Mouse (Mus musculus) MEL (cell line): ENCODE data around the gene Pycr2. TPM values are rescaled to one million over a fixed set of nuclear protein-coding genes. Genes with fewer than 3 reads are reported as not detected.

Experiments used
- DNase-seq: peaks from one replicate; pipeline ENCODE4 v3.0.0; 2011; ENCODE audit warnings: low read depth, low spot score
- H3K27ac ChIP-seq: 2 replicates; pipeline ENCODE4 v1.5.1; 2012; ENCODE audit warnings: low read depth, mild to moderate bottlenecking, control low read depth, low read length, moderate library complexity; ENCODE audit not compliant: control insufficient read depth
- H3K27me3 ChIP-seq, 2 experiments: fragments of 150-350 bp in 1 of 2; sonication (generic) in 1 of 2; 2 replicates each; pipeline ENCODE4 v1.6.1; 2012; ENCODE audit warnings: low read length in 2 of 2, mild to moderate bottlenecking in 2 of 2, improper control_type of control experiment in 1 of 2, moderate library complexity in 1 of 2; ENCODE audit not compliant: insufficient read depth in 2 of 2, control insufficient read depth in 1 of 2
- H3K36me3 ChIP-seq, 2 experiments: 2 replicates each; pipeline ENCODE4 v1.6.1; 2012 to 2014; ENCODE audit warnings: low read length in 2 of 2, improper control_type of control experiment in 1 of 2, inconsistent platforms in 1 of 2, mild to moderate bottlenecking in 1 of 2; ENCODE audit not compliant: insufficient read depth in 2 of 2, control insufficient read depth in 1 of 2
- H3K4me1 ChIP-seq, 2 experiments: fragments of 150-350 bp in 1 of 2; sonication (generic) in 1 of 2; 2 replicates each; pipeline ENCODE4 v1.6.1; 2012; ENCODE audit warnings: low read length in 2 of 2, improper control_type of control experiment in 1 of 2, mild to moderate bottlenecking in 1 of 2; ENCODE audit not compliant: insufficient read depth in 2 of 2, control insufficient read depth in 1 of 2
- H3K4me3 ChIP-seq, 2 experiments: fragments of 150-350 bp in 1 of 2; sonication (generic) in 1 of 2; 2 replicates each; pipeline ENCODE4 v1.5.1; 2012; ENCODE audit warnings: low read depth in 2 of 2, low read length in 2 of 2, mild to moderate bottlenecking in 2 of 2, moderate library complexity in 2 of 2, control low read depth in 1 of 2, improper control_type of control experiment in 1 of 2; ENCODE audit not compliant: control insufficient read depth in 1 of 2, insufficient read depth in 1 of 2
- H3K79me2 ChIP-seq: 2 replicates; pipeline ENCODE4 v1.6.1; 2012; ENCODE audit warnings: mild to moderate bottlenecking, low read length, moderate library complexity; ENCODE audit not compliant: control insufficient read depth, poor library complexity, insufficient read depth
- H3K9ac ChIP-seq: 2 replicates; pipeline ENCODE4 v1.6.1; 2012; ENCODE audit warnings: low read depth, mild to moderate bottlenecking, control low read depth, low read length, moderate library complexity; ENCODE audit not compliant: control insufficient read depth, poor library complexity, severe bottlenecking
- H3K9me3 ChIP-seq: fragments of 150-350 bp; sonication (generic); replicated peaks from 2 replicates; pipeline ENCODE4 v1.6.1; 2012; ENCODE audit warnings: mild to moderate bottlenecking, low read length, improper control_type of control experiment, moderate library complexity; ENCODE audit not compliant: insufficient read depth
- CHD1 ChIP-seq: IDR thresholded peaks from 2 replicates; pipeline ENCODE4 v1.6.1; 2012; ENCODE audit warnings: low read depth, mild to moderate bottlenecking, inconsistent platforms, low read length, improper control_type of control experiment
- CHD2 ChIP-seq: IDR thresholded peaks from 2 replicates; pipeline ENCODE4 v1.6.1; 2011; ENCODE audit warnings: low read length, improper control_type of control experiment
- CTCF ChIP-seq, 3 experiments: IDR thresholded peaks in 2 of 3; conservative IDR thresholded peaks in 1 of 3; 2 replicates each; pipeline ENCODE4 v1.5.1; 2011 to 2012; ENCODE audit warnings: low read length in 3 of 3, low read depth in 2 of 3, mild to moderate bottlenecking in 2 of 3, improper control_type of control experiment in 1 of 3, inconsistent platforms in 1 of 3, mixed read lengths in 1 of 3, moderate library complexity in 1 of 3; ENCODE audit not compliant: control insufficient read depth in 1 of 3, insufficient read depth in 1 of 3, poor library complexity in 1 of 3, severe bottlenecking in 1 of 3
- ELF1 ChIP-seq: IDR thresholded peaks from 2 replicates; pipeline ENCODE4 v1.6.1; 2014; ENCODE audit warnings: low read depth, mild to moderate bottlenecking, inconsistent platforms, low read length, improper control_type of control experiment, moderate library complexity
- EP300 ChIP-seq, 2 experiments: IDR thresholded peaks; 2 replicates each; pipeline ENCODE4 v1.6.1; 2011; ENCODE audit warnings: improper control_type of control experiment in 2 of 2, low read length in 2 of 2, low read depth in 1 of 2, mild to moderate bottlenecking in 1 of 2
- GABPA ChIP-seq: IDR thresholded peaks from 2 replicates; pipeline ENCODE4 v1.6.1; 2012; ENCODE audit warnings: low read depth, mild to moderate bottlenecking, inconsistent platforms, low read length, improper control_type of control experiment, moderate library complexity
- GATA1 ChIP-seq: IDR thresholded peaks from 2 replicates; pipeline ENCODE4 v1.6.1; 2011; ENCODE audit warnings: low read depth, low read length, improper control_type of control experiment
- JUND ChIP-seq: IDR thresholded peaks from 2 replicates; pipeline ENCODE4 v1.6.1; 2011; ENCODE audit warnings: low read depth, mild to moderate bottlenecking, improper control_type of control experiment, low read length
- MAFK ChIP-seq: IDR thresholded peaks from 2 replicates; pipeline ENCODE4 v1.6.1; 2011; ENCODE audit warnings: low read depth, mild to moderate bottlenecking, low read length, improper control_type of control experiment, borderline replicate concordance
- MAX ChIP-seq: IDR thresholded peaks from 2 replicates; pipeline ENCODE4 v1.6.1; 2011; ENCODE audit warnings: low read length, improper control_type of control experiment
- MEF2A ChIP-seq: IDR thresholded peaks from 2 replicates; pipeline ENCODE4 v1.6.1; 2014; ENCODE audit warnings: low read depth, mild to moderate bottlenecking, inconsistent platforms, low read length, improper control_type of control experiment; ENCODE audit not compliant: poor library complexity, insufficient replicate concordance, severe bottlenecking; ENCODE audit errors: extremely low read depth
- MYC ChIP-seq: IDR thresholded peaks from 2 replicates; pipeline ENCODE4 v1.6.1; 2011; ENCODE audit warnings: low read depth, mild to moderate bottlenecking, low read length, improper control_type of control experiment, moderate library complexity
- NELFE ChIP-seq: IDR thresholded peaks from 2 replicates; pipeline ENCODE4 v1.6.1; 2011; ENCODE audit warnings: low read depth, low read length, improper control_type of control experiment
- NRF1 ChIP-seq: IDR thresholded peaks from 2 replicates; pipeline ENCODE4 v1.6.1; 2014; ENCODE audit warnings: low read depth, mild to moderate bottlenecking, inconsistent platforms, low read length, improper control_type of control experiment, moderate library complexity; ENCODE audit not compliant: poor library complexity, insufficient read depth, severe bottlenecking
- POLR2A ChIP-seq, 2 experiments: IDR thresholded peaks; 2 replicates each; pipeline ENCODE4 v1.6.1; 2011 to 2012; ENCODE audit warnings: low read length in 2 of 2, mild to moderate bottlenecking in 2 of 2, control low read depth in 1 of 2, improper control_type of control experiment in 1 of 2, low read depth in 1 of 2, moderate library complexity in 1 of 2; ENCODE audit not compliant: control insufficient read depth in 1 of 2, insufficient read depth in 1 of 2, poor library complexity in 1 of 2
- RCOR1 ChIP-seq: IDR thresholded peaks from 2 replicates; pipeline ENCODE4 v1.6.1; 2012; ENCODE audit warnings: low read depth, mild to moderate bottlenecking, inconsistent platforms, low read length, improper control_type of control experiment
- SMC3 ChIP-seq: IDR thresholded peaks from 2 replicates; pipeline ENCODE4 v1.6.1; 2011; ENCODE audit warnings: low read depth, low read length, improper control_type of control experiment
- TAL1 ChIP-seq: IDR thresholded peaks from 2 replicates; pipeline ENCODE4 v1.6.1; 2012; ENCODE audit warnings: mild to moderate bottlenecking, inconsistent platforms, low read length, moderate library complexity, mixed read lengths
- TCF12 ChIP-seq: IDR thresholded peaks from 2 replicates; pipeline ENCODE4 v1.6.1; 2014; ENCODE audit warnings: low read depth, mild to moderate bottlenecking, inconsistent platforms, low read length, improper control_type of control experiment, moderate library complexity
- USF1 ChIP-seq: IDR thresholded peaks from 2 replicates; pipeline ENCODE4 v1.6.1; 2014; ENCODE audit warnings: low read depth, mild to moderate bottlenecking, inconsistent platforms, low read length, improper control_type of control experiment, moderate library complexity
- ZC3H11A ChIP-seq: IDR thresholded peaks from 2 replicates; pipeline ENCODE4 v1.6.1; 2012; ENCODE audit warnings: low read depth, mild to moderate bottlenecking, inconsistent platforms, low read length, improper control_type of control experiment
- ZKSCAN1 ChIP-seq: IDR thresholded peaks from 2 replicates; pipeline ENCODE4 v1.6.1; 2012; ENCODE audit warnings: low read depth, mild to moderate bottlenecking, inconsistent platforms, low read length, improper control_type of control experiment, moderate library complexity
- ZNF384 ChIP-seq: IDR thresholded peaks from 2 replicates; pipeline ENCODE4 v1.6.1; 2012; ENCODE audit warnings: low read depth, mild to moderate bottlenecking, inconsistent platforms, low read length, improper control_type of control experiment
- polyA plus RNA-seq, 2 experiments: library from polyadenylated mRNA; stranded (reverse) in 1 of 2; unstranded in 1 of 2; fragments of >175 nt in 1 of 2; fragments of >200 nt in 1 of 2; gene quantifications; 2 replicates each; pipeline versions ENCODE4 v1.2.1 to v1.2.4; 2012; ENCODE audit warnings: low replicate concordance in 2 of 2, low read depth in 1 of 2; ENCODE audit not compliant: insufficient read length in 2 of 2, insufficient read depth in 1 of 2, missing spikeins in 1 of 2
- total RNA-seq: library from RNA; depleted of rRNA; stranded (reverse); fragments of 300-350 nt; gene quantifications from 2 replicates; pipeline ENCODE4 v1.2.3, GENCODE M21; 2012

Gene Pycr2
- total and polyA plus RNA-seq, 3 experiments = 125 to 183 TPM; not detected in 1

DNA sequence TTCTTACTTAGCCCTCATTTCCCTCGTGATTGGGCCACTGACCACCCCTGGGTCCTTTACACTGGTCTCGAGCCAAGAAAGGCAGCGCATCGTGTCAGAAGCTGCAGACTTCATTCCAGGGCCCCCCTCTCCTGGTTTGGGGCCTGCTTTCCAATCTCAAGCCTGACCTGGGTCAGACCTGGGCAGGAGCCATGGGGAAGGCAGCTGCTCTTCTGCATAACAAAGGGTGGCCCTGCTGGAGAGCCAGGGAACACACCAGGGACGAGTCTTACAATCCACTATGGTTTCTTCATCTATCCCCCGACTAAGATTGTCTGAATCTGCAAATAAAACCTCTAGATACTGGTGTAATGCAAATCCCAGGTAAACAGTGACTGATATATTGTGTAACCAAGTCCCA lies 29.6 kb downstream of the Pycr2 start:
- H3K4me3 ChIP-seq = no peak overlapping the region
- no peaks in the 10 kb centered on the region for H3K27me3 ChIP-seq
- H3K4me1 ChIP-seq = peaks cover 4% of the 10 kb centered on the region in 2 experiments; a peak in 3 of 4 replicates
- H3K79me2 ChIP-seq = no peaks in the 10 kb centered on the region; the same call in 1 of the 2 replicates
- no peak overlapping the region for H3K27ac ChIP-seq
- DNase-seq = no peak
- H3K9ac ChIP-seq = no peak overlapping the region
- no peaks in the 10 kb centered on the region for H3K9me3 ChIP-seq
- H3K36me3 ChIP-seq = peaks cover 0 to 5% of the 10 kb centered on the region in 2 experiments; a peak in 2 of 4 replicates
- TF ChIP-seq CTCF (IDR thresholded peaks at IDR 0.05 in 2 of 3, conservative IDR thresholded peaks at IDR 0.05 in 1 of 3; ENCODE audit: control insufficient read depth in 1 of 3, insufficient read depth in 1 of 3, low read depth in 2 of 3, low read length in 3 of 3, poor library complexity in 1 of 3, severe bottlenecking in 1 of 3) (no peak), USF1 (no peak), MAFK (no peak), GABPA (no peak), ZNF384 (no peak), ZC3H11A (no peak), TAL1 (no peak), ELF1 (no peak), GATA1 (no peak), ZKSCAN1 (no peak), EP300 (IDR thresholded peaks at IDR 0.05; ENCODE audit: low read depth in 1 of 2, low read length in 2 of 2) (no peak), JUND (no peak), MYC (no peak), TCF12 (no peak), CHD1 (no peak)

- Histone ChIP-seq H3K36me3 (peaks cover 0 to 5% of the 10 kb centered on the region in 2 experiments; a peak in 2 of 4 replicates), H3K4me3 (no peak within 1 kb of the TSS), H3K27ac (no peak within 1 kb of the TSS), H3K27me3 (no peaks in the 10 kb centered on the region), H3K9ac (no peak within 1 kb of the TSS), H3K9me3 (no peaks in the 10 kb centered on the region), H3K4me1 (peaks cover 0 to 4% of the 10 kb centered on the region in 2 experiments; a peak in 2 of 4 replicates), H3K79me2 (no peaks in the 10 kb centered on the region; the same call in 1 of the 2 replicates)
- TF ChIP-seq RCOR1 (no peak), POLR2A (IDR thresholded peaks at IDR 0.05; ENCODE audit: control insufficient read depth in 1 of 2, insufficient read depth in 1 of 2, low read depth in 1 of 2, low read length in 2 of 2, poor library complexity in 1 of 2) (no peak), NELFE (no peak), USF1 (no peak), NRF1 (no peak), SMC3 (no peak), GABPA (no peak), TAL1 (no peak), MAX (no peak), CHD2 (no peak), MEF2A (no peak)
- DNase-seq = no peak
These were observed 30.6 kb downstream of the Pycr2 start, which contains the start of gene Lefty1 for GRCm38 (mm10) chr1:180934467-180935419. TSS of gene Lefty1 (plus strand) at chr1:180935022.
